Mouse (Mus musculus): ENCODE data around the gene Tars2. TPM values are rescaled to one million over a fixed set of nuclear protein-coding genes. Genes with fewer than 3 reads are reported as not detected.

Tars2 gene
- polyA plus RNA-seq, 1 experiment from 2014 or later, result 54.9 TPM

DNA sequence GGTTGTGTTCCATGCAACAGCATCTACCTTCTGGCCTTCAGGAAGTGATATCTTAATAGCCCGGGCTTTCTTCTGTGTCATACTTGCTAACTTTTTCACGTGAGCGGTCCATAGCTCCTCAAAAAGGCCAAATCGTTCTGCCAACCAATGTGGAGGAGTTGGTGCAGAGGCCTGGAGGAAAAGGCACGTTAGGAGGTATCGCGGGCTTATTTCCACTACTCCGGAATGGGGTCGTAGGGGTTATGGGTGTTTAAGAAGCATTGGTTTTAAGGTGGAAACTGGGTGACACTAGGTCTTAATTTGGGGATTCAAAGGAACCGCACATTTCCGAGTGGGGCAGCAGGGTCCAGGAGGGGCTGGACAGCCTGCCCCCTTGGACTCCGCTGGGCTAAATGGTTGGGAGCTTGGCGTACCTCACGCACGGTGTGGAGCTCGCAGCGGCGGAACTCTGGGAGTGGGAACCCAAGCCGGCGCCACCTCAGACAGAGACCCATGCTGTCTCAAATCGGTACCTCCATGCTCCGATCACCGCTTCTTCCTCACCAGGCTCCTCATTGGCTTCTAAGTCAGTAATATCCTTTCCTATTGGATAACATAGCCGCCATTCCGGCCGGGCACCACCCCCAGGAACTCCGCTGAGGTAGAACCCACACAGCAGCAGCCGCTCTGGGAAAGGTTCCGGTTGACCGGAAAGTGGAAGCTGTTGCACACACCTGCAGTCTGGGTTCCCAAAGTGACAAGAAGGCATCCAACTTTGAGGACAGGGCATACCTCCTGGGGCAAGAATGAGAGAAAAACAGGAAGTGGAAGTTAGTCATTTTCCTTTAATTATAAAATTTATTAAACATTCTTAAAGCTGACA lies 5.4 kb downstream of the Tars2 start:
- Histone ChIP-seq H3K9ac (ENCODE audit: low read length) (peak overlapping the region; percentile 85), H3K9me3 (ENCODE audit: control insufficient read depth, low read length) (no peaks in the 10 kb centered on the region), H3K4me3 (ENCODE audit: low read depth, low read length) (peak overlapping the region; percentile 79), H3K4me1 (replicated peaks; ENCODE audit: control insufficient read depth, insufficient read depth, low read length) (no peaks in the 10 kb centered on the region), H3K27ac (ENCODE audit: low read depth, low read length) (no peak overlapping the region), H3K36me3 (ENCODE audit: control insufficient read depth, insufficient read depth, low read length) (no peaks in the 10 kb centered on the region; the same call in 1 of the 2 replicates), H3K27me3 (ENCODE audit: control insufficient read depth, insufficient read depth, low read length) (no peaks in the 10 kb centered on the region), H3K4me2 (ENCODE audit: low read depth, low read length, severe bottlenecking) (peak overlapping the region; percentile 77)
- WGBS, result 1% methylated on average over 30 of the region's 30 CpGs
- peak; percentile 97 for ATAC-seq (replicated peaks; ENCODE audit: low FRiP score)
- DNase-seq (ENCODE audit: low spot score), result peak; percentile 93

DNA sequence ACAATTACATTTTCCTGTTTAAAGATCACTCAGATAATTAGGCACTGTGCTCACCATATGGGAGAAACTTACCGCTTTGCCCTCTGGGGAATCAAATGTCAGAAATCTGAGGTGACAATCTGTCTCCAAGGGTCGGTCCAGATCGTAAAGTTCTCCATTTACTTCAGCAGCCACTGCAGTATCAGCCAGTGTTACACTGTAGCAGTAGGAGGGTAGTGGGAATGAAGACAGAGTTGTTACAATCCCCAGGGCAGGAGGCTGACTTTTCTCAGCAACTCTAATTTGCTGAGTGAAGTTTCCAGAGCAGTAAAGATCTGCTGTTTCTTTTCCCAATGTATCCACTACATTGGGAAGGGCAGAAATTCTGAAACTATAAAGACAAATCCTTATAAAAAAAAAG lies 7.1 kb downstream of the Tars2 start:
- no peak overlapping the region for H3K9ac ChIP-seq (ENCODE audit: low read length)
- no peak overlapping the region for H3K27ac ChIP-seq (ENCODE audit: low read depth, low read length)
- DNase-seq (ENCODE audit: low spot score), result no peak
- no peaks in the 10 kb centered on the region for H3K9me3 ChIP-seq (ENCODE audit: control insufficient read depth, low read length)
- H3K36me3 ChIP-seq (ENCODE audit: control insufficient read depth, insufficient read depth, low read length), result no peaks in the 10 kb centered on the region; the same call in 1 of the 2 replicates
- no peak overlapping the region for H3K4me3 ChIP-seq (ENCODE audit: low read depth, low read length)
- H3K27me3 ChIP-seq (ENCODE audit: control insufficient read depth, insufficient read depth, low read length), result no peaks in the 10 kb centered on the region
- no peak for ATAC-seq (replicated peaks; ENCODE audit: low FRiP score)
- 92% methylated on average over 3 of the region's 3 CpGs for WGBS
- no peaks in the 10 kb centered on the region for H3K4me1 ChIP-seq (replicated peaks; ENCODE audit: control insufficient read depth, insufficient read depth, low read length)
- no peak overlapping the region for H3K4me2 ChIP-seq (ENCODE audit: low read depth, low read length, severe bottlenecking)

DNA sequence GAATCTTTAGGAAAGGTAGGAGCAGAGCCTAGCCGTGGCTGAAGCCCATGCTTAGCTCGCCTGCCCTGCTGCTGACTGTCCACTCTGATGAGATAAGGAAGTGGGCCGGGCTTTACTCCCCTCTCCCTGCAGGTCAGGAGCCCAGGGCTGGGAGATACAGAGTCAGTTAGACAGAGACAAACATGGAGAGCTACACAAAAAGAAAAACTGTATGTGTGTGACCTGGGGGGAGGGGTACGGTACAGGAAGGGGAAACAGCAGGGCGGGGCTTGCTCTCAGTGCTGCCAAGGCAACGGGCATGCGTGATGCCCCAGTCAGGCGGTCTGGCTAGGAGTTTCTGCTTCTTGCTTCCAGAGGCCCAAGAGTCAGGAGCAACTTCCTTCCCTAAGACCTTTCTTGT lies 19.6 kb downstream of the Tars2 start:
- no peaks in the 10 kb centered on the region for H3K9me3 ChIP-seq (ENCODE audit: control insufficient read depth, low read length)
- no peak overlapping the region for H3K4me3 ChIP-seq (ENCODE audit: low read depth, low read length)
- WGBS, result 82% methylated on average over 8 of the region's 8 CpGs
- no peak overlapping the region for H3K9ac ChIP-seq (ENCODE audit: low read length)
- ATAC-seq (replicated peaks; ENCODE audit: low FRiP score) (no peak), DNase-seq (ENCODE audit: low spot score) (no peak)
- H3K27me3 ChIP-seq (ENCODE audit: control insufficient read depth, insufficient read depth, low read length), result no peaks in the 10 kb centered on the region
- peaks cover 12% of the 10 kb centered on the region; the same call in 1 of the 2 replicates for H3K36me3 ChIP-seq (ENCODE audit: control insufficient read depth, insufficient read depth, low read length)
- no peaks in the 10 kb centered on the region; the same call in 1 of the 2 replicates for H3K4me1 ChIP-seq (replicated peaks; ENCODE audit: control insufficient read depth, insufficient read depth, low read length)
- H3K27ac ChIP-seq (ENCODE audit: low read depth, low read length), result no peak overlapping the region
- H3K4me2 ChIP-seq (ENCODE audit: low read depth, low read length, severe bottlenecking), result no peak overlapping the region

DNA sequence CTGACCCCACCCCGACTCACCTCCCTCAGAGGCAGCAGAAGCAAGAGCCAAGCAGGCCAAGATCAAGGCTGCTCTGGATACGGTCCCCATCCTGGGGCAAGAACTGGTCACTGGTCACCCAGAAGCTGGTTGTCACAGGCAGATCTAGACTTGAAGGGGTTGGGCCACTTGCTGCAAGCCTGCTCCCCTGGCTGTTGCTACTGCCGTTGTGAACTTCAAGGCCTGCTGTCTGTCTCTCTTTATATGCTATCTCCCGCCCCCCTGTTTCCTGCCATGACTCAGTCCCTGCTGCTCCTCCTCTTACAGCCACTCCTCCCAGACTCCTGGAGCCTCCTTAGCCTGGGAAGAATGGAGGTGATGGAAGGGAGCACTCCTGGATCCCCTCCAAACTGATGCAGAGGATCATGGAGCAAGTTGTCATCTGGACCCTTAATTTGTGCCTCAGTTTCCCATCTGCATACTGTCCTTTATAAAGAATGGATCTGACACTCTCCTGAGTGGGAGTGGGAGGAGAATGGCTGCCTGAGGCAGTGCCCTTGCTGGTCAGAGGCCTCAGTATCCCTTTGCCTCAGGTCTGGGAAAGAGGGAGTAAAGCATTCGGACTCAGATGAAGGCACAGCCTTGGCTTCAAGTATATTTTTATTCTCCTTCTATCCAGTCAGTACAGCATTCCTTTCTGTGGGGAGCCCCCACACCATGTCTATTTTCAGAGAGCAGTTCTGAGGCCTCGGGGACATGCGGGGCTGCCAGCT lies 20.5 kb downstream of the Tars2 start, which contains the start of gene Ecm1:
Gene Ecm1, minus strand, starts transcription at position 217 of the 752 bp plus-strand sequence.
- Histone ChIP-seq H3K27me3 (ENCODE audit: control insufficient read depth, insufficient read depth, low read length) (no peaks in the 10 kb centered on the region), H3K4me3 (ENCODE audit: low read depth, low read length) (no peak within 1 kb of the TSS), H3K4me2 (ENCODE audit: low read depth, low read length, severe bottlenecking) (no peak within 1 kb of the TSS), H3K27ac (ENCODE audit: low read depth, low read length) (no peak within 1 kb of the TSS), H3K9ac (ENCODE audit: low read length) (no peak within 1 kb of the TSS), H3K9me3 (ENCODE audit: control insufficient read depth, low read length) (no peaks in the 10 kb centered on the region), H3K36me3 (ENCODE audit: control insufficient read depth, insufficient read depth, low read length) (peaks cover 7% of the 10 kb centered on the region; the same call in 1 of the 2 replicates), H3K4me1 (replicated peaks; ENCODE audit: control insufficient read depth, insufficient read depth, low read length) (no peaks in the 10 kb centered on the region; the same call in 1 of the 2 replicates)
- DNase-seq (ENCODE audit: low spot score), result no peak
- WGBS, result 87% methylated on average over 7 of the region's 7 CpGs
- ATAC-seq (replicated peaks; ENCODE audit: low FRiP score), result no peak

DNA sequence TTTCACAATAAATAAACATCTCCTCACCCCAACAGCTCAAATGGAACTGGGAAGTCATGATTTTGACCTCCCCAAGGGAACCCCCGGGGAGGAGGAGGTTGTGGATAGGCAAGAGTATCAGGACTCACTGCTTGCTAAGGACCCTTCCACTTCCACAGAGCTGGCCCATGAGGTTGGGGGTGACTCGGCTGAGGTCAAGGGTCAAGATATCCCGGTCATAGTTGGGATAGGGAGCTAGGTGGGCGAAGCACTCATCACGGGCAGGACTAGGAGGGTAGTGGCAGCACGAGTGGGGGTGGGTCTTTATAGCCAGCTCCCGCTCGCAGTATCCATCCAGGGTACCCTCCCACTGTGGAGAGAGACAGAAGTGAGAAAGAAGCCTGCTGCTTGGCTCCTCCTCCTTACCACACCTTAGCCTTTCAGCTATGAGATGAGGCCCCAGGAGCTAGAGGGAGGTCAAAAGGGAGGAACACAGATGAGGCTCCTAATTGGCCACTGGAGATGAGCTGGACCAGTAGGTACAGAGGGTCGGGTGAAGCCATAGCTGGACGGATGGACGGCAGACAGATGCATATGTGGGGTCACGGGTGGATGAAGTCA lies 24.8 kb downstream of the Tars2 start:
- Histone ChIP-seq H3K9ac (ENCODE audit: low read length) (no peak overlapping the region), H3K4me3 (ENCODE audit: low read depth, low read length) (no peak overlapping the region), H3K4me2 (ENCODE audit: low read depth, low read length, severe bottlenecking) (no peak overlapping the region), H3K27me3 (ENCODE audit: control insufficient read depth, insufficient read depth, low read length) (no peaks in the 10 kb centered on the region), H3K27ac (ENCODE audit: low read depth, low read length) (no peak overlapping the region), H3K4me1 (replicated peaks; ENCODE audit: control insufficient read depth, insufficient read depth, low read length) (no peaks in the 10 kb centered on the region), H3K9me3 (ENCODE audit: control insufficient read depth, low read length) (no peaks in the 10 kb centered on the region), H3K36me3 (ENCODE audit: control insufficient read depth, insufficient read depth, low read length) (no peaks in the 10 kb centered on the region; the same call in 1 of the 2 replicates)
- ATAC-seq (replicated peaks; ENCODE audit: low FRiP score) (no peak), DNase-seq (ENCODE audit: low spot score) (no peak)
- WGBS, result 90% methylated on average over 12 of the region's 12 CpGs

DNA sequence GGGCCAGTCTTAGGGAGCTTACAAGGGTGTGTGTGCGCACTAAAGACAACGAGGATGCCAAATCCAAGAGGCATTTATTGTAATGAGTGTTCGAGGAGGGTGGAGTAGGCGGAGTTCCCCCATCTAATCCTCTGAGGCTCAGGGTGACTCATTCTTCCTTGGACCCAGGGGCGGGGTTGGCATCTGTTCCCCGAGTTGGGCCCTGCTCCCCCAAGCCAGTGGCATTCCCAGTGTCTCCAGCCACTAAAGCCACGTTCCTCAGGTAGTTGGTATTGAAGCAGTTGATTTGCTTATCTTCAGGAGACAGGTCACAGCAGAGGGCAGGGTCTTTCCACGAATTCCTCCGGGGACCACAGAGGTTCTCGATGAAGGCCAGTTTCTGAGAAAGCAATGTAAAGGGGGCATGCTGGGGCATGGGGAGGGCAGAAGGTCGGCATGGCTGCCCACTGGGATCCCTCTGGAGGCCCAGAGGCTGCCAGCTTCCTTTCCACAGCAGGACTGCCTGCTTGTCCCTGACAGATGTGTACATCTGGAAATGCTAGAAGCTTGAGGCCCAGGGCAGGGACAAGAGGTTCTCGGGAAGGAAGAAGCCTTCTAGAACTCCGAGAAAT lies 25.8 kb downstream of the Tars2 start:
- ATAC-seq (replicated peaks; ENCODE audit: low FRiP score), result no peak
- no peak for DNase-seq (ENCODE audit: low spot score)

DNA sequence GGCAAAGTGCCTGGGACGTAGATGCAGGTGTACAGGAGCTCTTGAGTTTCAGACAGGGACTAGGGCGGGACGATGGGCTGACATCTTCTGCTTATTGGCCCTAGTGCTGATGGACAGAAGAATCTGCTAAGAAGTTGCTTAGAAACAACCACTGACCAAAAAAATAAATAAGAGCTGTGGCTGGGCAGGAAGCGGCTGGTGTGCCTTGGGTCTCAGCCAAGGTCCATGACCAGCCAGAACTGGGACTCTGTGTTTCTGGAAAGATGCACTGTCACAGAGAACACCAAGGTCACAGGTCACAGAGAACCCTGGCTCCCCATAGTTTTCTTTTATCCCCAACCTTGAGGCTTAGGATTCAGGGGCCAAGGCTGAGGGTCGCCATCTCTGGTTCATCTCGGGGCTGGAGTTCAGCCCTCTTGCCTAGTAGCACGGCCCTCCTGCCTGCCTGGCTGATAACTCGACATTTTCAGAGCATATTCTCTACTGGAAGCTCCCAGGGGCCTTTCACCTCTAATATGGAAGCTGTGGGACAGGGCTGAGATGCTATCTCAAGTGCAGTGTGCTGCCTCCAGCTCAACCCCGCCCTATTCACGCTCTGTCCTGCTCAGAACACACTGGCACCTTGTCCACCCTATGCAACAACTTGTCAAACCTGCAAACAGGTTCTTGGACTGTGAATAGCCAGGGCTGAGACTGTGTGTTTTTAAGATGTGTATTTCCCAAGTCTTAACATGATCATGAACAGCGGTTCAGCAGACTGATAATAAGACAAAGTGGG lies 27.1 kb downstream of the Tars2 start:
- no peak overlapping the region for H3K4me2 ChIP-seq (ENCODE audit: low read depth, low read length, severe bottlenecking)
- WGBS, result 87% methylated on average over 11 of the region's 11 CpGs
- H3K36me3 ChIP-seq (ENCODE audit: control insufficient read depth, insufficient read depth, low read length), result no peaks in the 10 kb centered on the region; the same call in 1 of the 2 replicates
- H3K27ac ChIP-seq (ENCODE audit: low read depth, low read length), result no peak overlapping the region
- H3K9ac ChIP-seq (ENCODE audit: low read length), result no peak overlapping the region
- H3K27me3 ChIP-seq (ENCODE audit: control insufficient read depth, insufficient read depth, low read length), result no peaks in the 10 kb centered on the region
- no peak overlapping the region for H3K4me3 ChIP-seq (ENCODE audit: low read depth, low read length)
- no peaks in the 10 kb centered on the region for H3K9me3 ChIP-seq (ENCODE audit: control insufficient read depth, low read length)
- no peaks in the 10 kb centered on the region for H3K4me1 ChIP-seq (replicated peaks; ENCODE audit: control insufficient read depth, insufficient read depth, low read length)
- ATAC-seq (replicated peaks; ENCODE audit: low FRiP score) (no peak), DNase-seq (ENCODE audit: low spot score) (no peak)

More for the DNA sequence above, 25.8 kb downstream of the Tars2 start:
- Histone ChIP-seq H3K27ac (ENCODE audit: low read depth, low read length) (no peak overlapping the region), H3K4me3 (ENCODE audit: low read depth, low read length) (no peak overlapping the region), H3K9ac (ENCODE audit: low read length) (no peak overlapping the region), H3K27me3 (ENCODE audit: control insufficient read depth, insufficient read depth, low read length) (no peaks in the 10 kb centered on the region), H3K4me1 (replicated peaks; ENCODE audit: control insufficient read depth, insufficient read depth, low read length) (no peaks in the 10 kb centered on the region), H3K36me3 (ENCODE audit: control insufficient read depth, insufficient read depth, low read length) (no peaks in the 10 kb centered on the region; the same call in 1 of the 2 replicates), H3K4me2 (ENCODE audit: low read depth, low read length, severe bottlenecking) (no peak overlapping the region), H3K9me3 (ENCODE audit: control insufficient read depth, low read length) (no peaks in the 10 kb centered on the region)
- 81% methylated on average over 13 of the region's 13 CpGs for WGBS
